Mouse (Mus musculus) T-cell, adult 2 months (primary cell): Measurements from ENCODE around the gene Acta1.

Experiments
- DNase-seq: peaks from one replicate; pipeline ENCODE4 v3.0.0; 2022; ENCODE audit warnings: low spot score

Acta1 gene

DNA sequence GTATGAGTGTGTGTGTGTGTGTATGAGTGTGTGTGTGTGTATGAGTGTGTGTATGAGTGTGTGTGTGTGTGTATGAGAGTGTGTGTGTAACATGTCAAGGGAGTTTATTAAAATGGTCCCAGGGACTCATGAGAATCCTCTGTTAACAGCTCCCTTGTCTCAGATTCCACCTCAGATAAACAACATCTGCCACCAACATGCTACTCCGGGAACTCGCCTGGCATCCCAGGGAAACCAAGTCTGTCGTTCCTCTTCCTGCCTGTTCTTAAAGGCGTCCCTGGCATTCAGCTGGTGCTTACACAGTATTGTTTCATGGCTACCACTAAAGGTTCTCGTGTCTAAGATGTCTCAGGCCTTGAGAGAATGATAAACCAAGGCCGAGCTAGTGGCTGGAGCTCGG lies 50.2 kb downstream of the Acta1 start:
- DNase-seq = no peak

- DNase-seq = no peak
These were observed 52.5 kb downstream of the Acta1 start for GRCm38 (mm10) chr8:123842086-123842485.
